Mouse (Mus musculus) myocyte (in vitro differentiated cells): ENCODE measurements around the gene Pknox2.

Source experiments
- MAX ChIP-seq: IDR thresholded peaks from one replicate; pipeline ENCODE4 v1.6.1; 2011; ENCODE audit warnings: low read depth, mild to moderate bottlenecking, control low read depth
- MYOD1 ChIP-seq, 3 experiments: IDR thresholded peaks; one replicate each; pipeline ENCODE4 v1.6.1; 2011; ENCODE audit warnings: control low read depth in 2 of 3, low read depth in 2 of 3, mild to moderate bottlenecking in 2 of 3, moderate library complexity in 1 of 3; ENCODE audit not compliant: insufficient read length in 2 of 3, control insufficient read depth in 1 of 3
- MYOG ChIP-seq, 3 experiments: IDR thresholded peaks; one replicate each; pipeline ENCODE4 v1.6.1; 2011; ENCODE audit warnings: control low read depth in 2 of 3, low read depth in 2 of 3, mild to moderate bottlenecking in 2 of 3; ENCODE audit not compliant: insufficient read length in 2 of 3, control insufficient read depth in 1 of 3, insufficient read depth in 1 of 3
- POLR2A ChIP-seq: IDR thresholded peaks from one replicate; pipeline ENCODE4 v1.6.1; 2011; ENCODE audit warnings: low read depth, mild to moderate bottlenecking, control low read depth, moderate library complexity; ENCODE audit not compliant: insufficient read length
- REST ChIP-seq: IDR thresholded peaks from one replicate; pipeline ENCODE4 v1.6.1; 2011; ENCODE audit warnings: mild to moderate bottlenecking, control low read depth, moderate library complexity; ENCODE audit not compliant: insufficient read depth, insufficient read length
- USF1 ChIP-seq: IDR thresholded peaks from one replicate; pipeline ENCODE4 v1.6.1; 2011; ENCODE audit warnings: low read depth, mild to moderate bottlenecking, control low read depth, moderate library complexity

DNA sequence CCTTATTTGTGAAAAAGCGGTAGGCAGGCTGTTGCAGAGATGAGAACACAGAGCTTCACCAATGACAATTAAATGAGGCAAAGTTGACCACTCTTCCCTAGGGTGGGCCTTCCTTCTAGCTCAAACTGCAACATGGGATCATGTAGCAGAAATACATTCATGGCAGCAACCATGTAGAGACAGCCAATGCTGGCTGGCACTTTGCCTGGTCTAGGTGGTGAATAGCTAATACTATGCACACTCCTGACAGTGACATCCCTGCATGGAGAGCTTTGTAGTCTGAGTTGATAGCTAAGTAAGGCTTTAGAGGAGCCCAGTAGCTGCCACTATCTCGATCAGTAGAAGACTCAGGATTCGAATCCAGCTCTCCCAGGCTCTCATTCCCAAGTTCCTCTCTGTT lies 48.6 kb downstream of the Pknox2 start:
- TF ChIP-seq USF1 (no peak), POLR2A (no peak), MAX (no peak), REST (no peak), MYOD1 (IDR thresholded peaks at IDR 0.05; ENCODE audit: control insufficient read depth in 1 of 3, insufficient read length in 2 of 3, low read depth in 2 of 3) (no peak), MYOG (IDR thresholded peaks at IDR 0.05; ENCODE audit: control insufficient read depth in 1 of 3, insufficient read depth in 1 of 3, insufficient read length in 2 of 3, low read depth in 2 of 3) (no peak)
